Mouse (Mus musculus): ENCODE data around the gene Map3k13. TPM values are rescaled to one million over a fixed set of nuclear protein-coding genes. Genes with fewer than 3 reads are reported as not detected.

Map3k13 gene
- polyA plus RNA-seq, 1 experiment from 2014 or later = 1.2 TPM

- Histone ChIP-seq H3K4me3 (ENCODE audit: low read length) (no peak overlapping the region), H3K36me3 (ENCODE audit: control insufficient read depth, insufficient read depth, low read length) (no peaks in the 10 kb centered on the region), H3K4me1 (ENCODE audit: control insufficient read depth, insufficient read depth, low read length) (no peaks in the 10 kb centered on the region), H3K9me3 (ENCODE audit: control insufficient read depth, low read length) (no peaks in the 10 kb centered on the region), H3K4me2 (replicated peaks; ENCODE audit: low read depth, low read length) (no peak overlapping the region), H3K27ac (ENCODE audit: low read depth, low read length) (no peak overlapping the region), H3K9ac (ENCODE audit: low read depth, low read length) (no peak overlapping the region), H3K27me3 (ENCODE audit: control insufficient read depth, insufficient read depth, low read length) (no peaks in the 10 kb centered on the region)
- 86% methylated on average over 4 of the region's 4 CpGs for WGBS
- ATAC-seq (ENCODE audit: low FRiP score, low TSS enrichment) = no peak
Observed at GRCm38 (mm10) chr16:21848847-21849246, 54.7 kb downstream of the Map3k13 start.

GRCm38 (mm10) chr16:21852374-21852773 is 58.2 kb downstream of the Map3k13 start:
- Histone ChIP-seq H3K9me3 (ENCODE audit: control insufficient read depth, low read length) (no peaks in the 10 kb centered on the region), H3K27ac (ENCODE audit: low read depth, low read length) (no peak overlapping the region), H3K4me1 (ENCODE audit: control insufficient read depth, insufficient read depth, low read length) (0 out of 2 replicates have a peak, but pooled peaks cover under 1% of the 10 kb centered on the region), H3K4me2 (replicated peaks; ENCODE audit: low read depth, low read length) (no peak overlapping the region), H3K9ac (ENCODE audit: low read depth, low read length) (no peak overlapping the region), H3K36me3 (ENCODE audit: control insufficient read depth, insufficient read depth, low read length) (no peaks in the 10 kb centered on the region), H3K4me3 (ENCODE audit: low read length) (no peak overlapping the region), H3K27me3 (ENCODE audit: control insufficient read depth, insufficient read depth, low read length) (no peaks in the 10 kb centered on the region)
- ATAC-seq (ENCODE audit: low FRiP score, low TSS enrichment) = no peak
- 91% methylated on average over 7 of the region's 7 CpGs for WGBS

- no peak for ATAC-seq (ENCODE audit: low FRiP score, low TSS enrichment)
Observed at GRCm38 (mm10) chr16:21853446-21853941, 59.3 kb downstream of the Map3k13 start.

GRCm38 (mm10) chr16:21854589-21855284 is 60.6 kb downstream of the Map3k13 start:
- ATAC-seq (ENCODE audit: low FRiP score, low TSS enrichment) = no peak
- Histone ChIP-seq H3K27ac (ENCODE audit: low read depth, low read length) (no peak overlapping the region), H3K9me3 (ENCODE audit: control insufficient read depth, low read length) (no peaks in the 10 kb centered on the region), H3K27me3 (ENCODE audit: control insufficient read depth, insufficient read depth, low read length) (no peaks in the 10 kb centered on the region), H3K36me3 (ENCODE audit: control insufficient read depth, insufficient read depth, low read length) (no peaks in the 10 kb centered on the region), H3K4me2 (replicated peaks; ENCODE audit: low read depth, low read length) (no peak overlapping the region), H3K9ac (ENCODE audit: low read depth, low read length) (no peak overlapping the region), H3K4me3 (ENCODE audit: low read length) (no peak overlapping the region), H3K4me1 (ENCODE audit: control insufficient read depth, insufficient read depth, low read length) (0 out of 2 replicates have a peak, but pooled peaks cover 2% of the 10 kb centered on the region)
- WGBS = 88% methylated on average over 5 of the region's 5 CpGs

More at GRCm38 (mm10) chr16:21853446-21853941, 59.3 kb downstream of the Map3k13 start:
- no peaks in the 10 kb centered on the region for H3K27me3 ChIP-seq (ENCODE audit: control insufficient read depth, insufficient read depth, low read length)
- no peak overlapping the region for H3K4me2 ChIP-seq (replicated peaks; ENCODE audit: low read depth, low read length)
- no peak overlapping the region for H3K9ac ChIP-seq (ENCODE audit: low read depth, low read length)
- H3K9me3 ChIP-seq (ENCODE audit: control insufficient read depth, low read length) = no peaks in the 10 kb centered on the region
- H3K4me3 ChIP-seq (ENCODE audit: low read length) = no peak overlapping the region
- 68% methylated on average over 7 of the region's 7 CpGs for WGBS
- 0 out of 2 replicates have a peak, but pooled peaks cover 2% of the 10 kb centered on the region for H3K4me1 ChIP-seq (ENCODE audit: control insufficient read depth, insufficient read depth, low read length)
- no peaks in the 10 kb centered on the region for H3K36me3 ChIP-seq (ENCODE audit: control insufficient read depth, insufficient read depth, low read length)
- H3K27ac ChIP-seq (ENCODE audit: low read depth, low read length) = no peak overlapping the region

- H3K9me3 ChIP-seq (ENCODE audit: control insufficient read depth, low read length) = no peaks in the 10 kb centered on the region
- H3K27me3 ChIP-seq (ENCODE audit: control insufficient read depth, insufficient read depth, low read length) = no peaks in the 10 kb centered on the region
- H3K27ac ChIP-seq (ENCODE audit: low read depth, low read length) = no peak overlapping the region
- no peaks in the 10 kb centered on the region for H3K36me3 ChIP-seq (ENCODE audit: control insufficient read depth, insufficient read depth, low read length)
- no peak for ATAC-seq (ENCODE audit: low FRiP score, low TSS enrichment)
- H3K4me2 ChIP-seq (replicated peaks; ENCODE audit: low read depth, low read length) = no peak overlapping the region
- 86% methylated on average over 5 of the region's 5 CpGs for WGBS
- no peak overlapping the region for H3K4me3 ChIP-seq (ENCODE audit: low read length)
- no peak overlapping the region for H3K9ac ChIP-seq (ENCODE audit: low read depth, low read length)
- 0 out of 2 replicates have a peak, but pooled peaks cover 2% of the 10 kb centered on the region for H3K4me1 ChIP-seq (ENCODE audit: control insufficient read depth, insufficient read depth, low read length)
Observed at GRCm38 (mm10) chr16:21856134-21856533, 62.0 kb downstream of the Map3k13 start.

- H3K36me3 ChIP-seq (ENCODE audit: control insufficient read depth, insufficient read depth, low read length) = no peaks in the 10 kb centered on the region
- no peak overlapping the region for H3K9ac ChIP-seq (ENCODE audit: low read depth, low read length)
- H3K9me3 ChIP-seq (ENCODE audit: control insufficient read depth, low read length) = no peaks in the 10 kb centered on the region
- H3K4me3 ChIP-seq (ENCODE audit: low read length) = no peak overlapping the region
- H3K4me2 ChIP-seq (replicated peaks; ENCODE audit: low read depth, low read length) = no peak overlapping the region
- no peak for ATAC-seq (ENCODE audit: low FRiP score, low TSS enrichment)
- no peaks in the 10 kb centered on the region for H3K27me3 ChIP-seq (ENCODE audit: control insufficient read depth, insufficient read depth, low read length)
- H3K4me1 ChIP-seq (ENCODE audit: control insufficient read depth, insufficient read depth, low read length) = 0 out of 2 replicates have a peak, but pooled peaks cover 2% of the 10 kb centered on the region
- WGBS = 57% methylated on average over 4 of the region's 4 CpGs
- H3K27ac ChIP-seq (ENCODE audit: low read depth, low read length) = no peak overlapping the region
Observed at GRCm38 (mm10) chr16:21857126-21857644, 63.0 kb downstream of the Map3k13 start.

- Histone ChIP-seq H3K4me3 (ENCODE audit: low read length) (no peak overlapping the region), H3K9ac (ENCODE audit: low read depth, low read length) (no peak overlapping the region), H3K27ac (ENCODE audit: low read depth, low read length) (no peak overlapping the region), H3K27me3 (ENCODE audit: control insufficient read depth, insufficient read depth, low read length) (no peaks in the 10 kb centered on the region), H3K36me3 (ENCODE audit: control insufficient read depth, insufficient read depth, low read length) (no peaks in the 10 kb centered on the region), H3K9me3 (ENCODE audit: control insufficient read depth, low read length) (no peaks in the 10 kb centered on the region), H3K4me2 (replicated peaks; ENCODE audit: low read depth, low read length) (no peak overlapping the region), H3K4me1 (ENCODE audit: control insufficient read depth, insufficient read depth, low read length) (0 out of 2 replicates have a peak, but pooled peaks cover 2% of the 10 kb centered on the region)
- 75% methylated on average over 6 of the region's 6 CpGs for WGBS
- ATAC-seq (ENCODE audit: low FRiP score, low TSS enrichment) = no peak
Observed at GRCm38 (mm10) chr16:21858163-21858562, 64.0 kb downstream of the Map3k13 start.

- H3K4me2 ChIP-seq (replicated peaks; ENCODE audit: low read depth, low read length) = no peak overlapping the region
- H3K27me3 ChIP-seq (ENCODE audit: control insufficient read depth, insufficient read depth, low read length) = no peaks in the 10 kb centered on the region
- WGBS = 90% methylated on average over 8 of the region's 8 CpGs
- no peaks in the 10 kb centered on the region for H3K36me3 ChIP-seq (ENCODE audit: control insufficient read depth, insufficient read depth, low read length)
- 0 out of 2 replicates have a peak, but pooled peaks cover 2% of the 10 kb centered on the region for H3K4me1 ChIP-seq (ENCODE audit: control insufficient read depth, insufficient read depth, low read length)
- no peak overlapping the region for H3K9ac ChIP-seq (ENCODE audit: low read depth, low read length)
- ATAC-seq (ENCODE audit: low FRiP score, low TSS enrichment) = no peak
- no peak overlapping the region for H3K27ac ChIP-seq (ENCODE audit: low read depth, low read length)
- H3K9me3 ChIP-seq (ENCODE audit: control insufficient read depth, low read length) = no peaks in the 10 kb centered on the region
- no peak overlapping the region for H3K4me3 ChIP-seq (ENCODE audit: low read length)
Observed at GRCm38 (mm10) chr16:21858882-21859281, 64.7 kb downstream of the Map3k13 start.

GRCm38 (mm10) chr16:21862448-21862847 is 68.3 kb downstream of the Map3k13 start:
- no peaks in the 10 kb centered on the region for H3K9me3 ChIP-seq (ENCODE audit: control insufficient read depth, low read length)
- no peaks in the 10 kb centered on the region for H3K36me3 ChIP-seq (ENCODE audit: control insufficient read depth, insufficient read depth, low read length)
- H3K9ac ChIP-seq (ENCODE audit: low read depth, low read length) = no peak overlapping the region
- H3K4me1 ChIP-seq (ENCODE audit: control insufficient read depth, insufficient read depth, low read length) = 0 out of 2 replicates have a peak, but pooled peaks cover under 1% of the 10 kb centered on the region
- ATAC-seq (ENCODE audit: low FRiP score, low TSS enrichment) = no peak
- no peak overlapping the region for H3K4me2 ChIP-seq (replicated peaks; ENCODE audit: low read depth, low read length)
- H3K27ac ChIP-seq (ENCODE audit: low read depth, low read length) = no peak overlapping the region
- 84% methylated on average over 3 of the region's 3 CpGs for WGBS
- no peak overlapping the region for H3K4me3 ChIP-seq (ENCODE audit: low read length)
- no peaks in the 10 kb centered on the region for H3K27me3 ChIP-seq (ENCODE audit: control insufficient read depth, insufficient read depth, low read length)
